Mouse (Mus musculus) fat pad, adult 2 months (tissue): ENCODE measurements around the gene Ptprn.

Experiments
- DNase-seq: peaks from one replicate; pipeline ENCODE4 v3.0.0-alpha.2; 2011; ENCODE audit warnings: low read depth, low spot score; ENCODE audit errors: extremely low read depth

The Ptprn gene

DNA sequence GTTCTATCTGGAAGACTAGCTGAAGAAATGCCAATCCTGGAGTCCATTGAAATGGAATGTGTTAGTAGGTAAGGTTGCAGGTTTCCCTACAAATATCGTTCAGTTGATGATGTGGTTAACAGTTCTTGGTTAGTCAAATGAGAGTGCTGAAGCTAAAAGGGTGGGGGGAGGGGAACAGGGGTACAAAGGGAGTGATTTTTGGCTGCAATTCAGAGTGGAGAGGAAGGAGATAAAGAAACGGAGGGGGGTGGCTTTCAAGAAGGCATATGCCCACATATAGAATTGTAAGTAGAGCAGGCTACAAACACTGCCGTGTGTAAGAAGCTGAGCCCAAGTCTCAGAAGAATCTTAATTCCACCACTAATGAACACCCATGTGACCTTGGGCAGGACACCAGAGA lies 38.8 kb downstream of the Ptprn start:
- DNase-seq: no peak

DNA sequence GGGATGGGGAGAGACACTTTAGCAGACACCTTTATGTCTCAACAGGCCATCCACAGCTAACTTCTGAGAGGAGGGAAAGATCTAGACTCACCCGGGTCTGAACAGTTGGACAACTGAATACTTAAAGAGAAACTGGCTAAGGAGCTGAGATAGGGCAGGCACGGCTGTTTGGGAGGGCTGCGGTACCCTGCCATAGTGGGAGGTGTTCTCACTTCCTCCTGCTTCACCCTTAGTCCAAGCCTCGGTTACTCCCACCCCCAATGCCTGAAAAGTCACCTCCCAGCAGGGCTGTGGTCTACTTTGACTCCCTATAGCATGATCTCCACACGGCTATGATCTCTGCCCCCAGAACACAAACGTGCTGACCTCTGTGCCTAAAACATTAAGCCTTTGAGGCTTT lies 40.8 kb downstream of the Ptprn start:
- no peak for DNase-seq

DNA sequence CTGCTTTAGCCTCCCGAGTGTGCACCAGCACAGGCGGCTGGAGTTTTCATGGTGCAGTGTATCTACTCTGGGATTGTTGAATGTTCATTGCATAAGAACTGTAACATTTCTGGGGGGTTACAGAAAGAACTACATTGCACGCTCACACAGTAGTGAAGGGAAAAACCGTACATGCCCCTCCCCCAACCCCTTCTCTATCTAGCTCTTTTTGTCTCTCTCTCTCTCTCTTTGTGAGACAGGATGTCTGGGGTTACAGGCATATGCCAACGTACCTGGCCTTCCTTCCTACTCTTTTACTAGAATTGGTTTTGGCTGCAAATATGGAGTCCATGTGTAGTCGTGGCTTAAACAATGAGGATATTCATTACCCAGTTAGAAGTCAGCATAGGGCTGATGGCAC lies 41.4 kb downstream of the Ptprn start:
- DNase-seq: no peak

DNA sequence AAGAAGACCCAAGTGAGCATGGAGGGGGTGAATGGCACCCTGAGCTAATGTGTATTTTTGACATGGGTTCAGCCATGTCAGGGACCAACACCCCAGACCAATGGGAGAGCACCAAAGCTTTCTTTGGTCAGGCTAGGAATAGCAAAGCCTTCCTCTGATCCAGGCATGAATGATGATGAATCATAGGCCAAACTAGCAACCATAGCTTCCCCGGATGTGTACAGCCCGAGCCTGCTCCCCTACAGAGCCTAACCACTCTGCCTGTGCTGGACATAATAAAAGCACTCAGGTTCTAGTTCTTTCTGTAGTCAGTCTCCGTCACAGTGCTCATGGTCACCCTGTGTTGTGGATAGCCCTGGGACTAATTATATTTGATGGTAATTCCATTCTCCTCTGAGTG lies 42.8 kb downstream of the Ptprn start:
- DNase-seq: no peak

DNA sequence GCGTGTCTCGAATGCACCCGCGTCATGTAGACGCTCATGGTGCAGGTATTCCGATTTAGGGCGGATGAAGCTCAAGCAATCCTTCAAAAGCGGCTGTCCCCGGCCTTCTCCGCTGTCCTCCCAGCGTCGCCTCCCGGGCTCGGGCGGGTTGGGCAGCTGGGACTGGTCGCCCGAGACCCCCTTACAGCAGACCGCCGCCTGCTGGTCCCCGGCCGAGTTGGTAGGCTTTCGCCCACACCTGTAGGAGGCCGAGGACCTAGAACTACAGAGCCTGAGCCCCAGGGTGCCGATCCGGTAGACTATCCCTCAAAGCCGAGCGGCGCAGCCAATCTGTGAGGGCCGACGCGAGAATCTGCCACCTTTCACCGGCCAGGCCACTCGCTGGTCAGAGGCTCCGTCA lies 44.8 kb downstream of the Ptprn start, which contains the start of gene Tuba4a:
TSS of gene Tuba4a (minus strand) at position 335 of the 400 bp plus-strand sequence.
- no peak for DNase-seq

DNA sequence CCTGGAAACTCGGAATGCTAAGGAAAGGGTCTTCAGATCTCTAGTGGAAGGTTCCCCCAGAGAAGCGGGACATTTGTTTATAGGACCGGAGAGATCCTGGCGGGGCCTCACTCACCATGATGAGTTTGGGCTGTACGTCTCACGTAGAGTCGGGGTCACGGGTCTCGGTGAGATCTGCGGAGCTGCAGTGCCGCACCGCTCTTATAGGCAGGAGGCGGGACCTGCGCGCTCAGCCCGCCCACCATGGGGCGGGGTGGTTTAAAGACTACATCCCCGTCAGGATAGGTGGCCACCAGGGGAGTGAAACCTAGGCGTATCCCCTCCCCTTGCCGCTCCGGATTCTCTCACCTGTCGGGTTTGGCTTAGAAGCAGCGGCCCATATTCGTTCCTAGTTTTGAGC lies 45.2 kb downstream of the Ptprn start:
- no peak for DNase-seq

DNA sequence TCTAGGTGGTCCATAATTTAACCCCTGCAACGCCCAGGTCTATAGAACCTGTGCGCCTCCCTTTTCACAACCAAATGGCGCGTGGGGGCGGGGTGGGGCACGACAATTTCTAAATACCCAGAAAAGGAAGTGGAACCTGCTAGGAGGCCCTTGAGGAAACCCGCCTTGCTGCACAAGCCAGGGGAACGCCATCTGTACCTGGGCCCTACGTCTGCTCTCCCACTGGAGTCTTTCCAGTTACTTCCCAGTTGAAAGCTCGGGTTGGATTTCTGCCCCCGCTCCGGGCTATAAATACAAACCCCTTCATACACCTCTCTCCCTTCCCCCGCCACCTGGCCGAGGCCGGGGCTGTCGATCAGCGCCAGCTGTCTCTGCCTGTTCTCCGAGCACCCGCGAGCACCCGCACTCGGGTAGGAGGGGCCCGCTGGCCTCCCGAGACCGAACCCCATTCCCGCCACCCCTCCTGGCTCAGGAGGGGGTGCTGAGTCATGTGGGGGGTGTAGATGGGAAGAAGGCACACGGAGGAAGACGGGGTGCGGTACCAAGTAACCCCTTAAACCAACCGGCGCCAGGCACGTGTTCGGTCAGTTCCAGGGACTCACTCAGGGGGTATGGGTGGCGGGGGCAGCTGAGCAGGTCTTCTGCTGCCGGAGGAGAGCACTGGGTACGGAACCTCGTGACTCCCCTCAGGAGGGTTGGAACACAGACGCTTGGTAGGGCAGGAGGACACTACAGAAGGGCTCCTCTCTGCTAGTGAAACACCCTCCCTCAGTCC lies 45.9 kb downstream of the Ptprn start:
- no peak for DNase-seq

DNA sequence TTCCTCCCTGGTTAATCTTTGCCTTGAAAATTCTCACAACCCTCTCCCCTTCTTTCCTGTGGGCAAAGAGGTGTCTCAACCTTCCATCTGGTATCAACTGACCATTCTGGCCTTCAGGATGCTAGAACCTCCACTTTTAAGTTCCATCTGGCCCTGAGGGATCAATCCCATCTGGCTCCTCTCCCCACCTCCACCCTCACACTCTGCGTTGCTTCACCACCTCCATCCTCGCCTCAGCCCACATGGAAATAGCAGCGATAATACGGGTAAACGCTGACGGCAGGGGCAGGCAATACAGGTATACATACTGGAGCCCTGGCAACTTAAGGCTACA lies 46.4 kb downstream of the Ptprn start:
- DNase-seq: no peak

DNA sequence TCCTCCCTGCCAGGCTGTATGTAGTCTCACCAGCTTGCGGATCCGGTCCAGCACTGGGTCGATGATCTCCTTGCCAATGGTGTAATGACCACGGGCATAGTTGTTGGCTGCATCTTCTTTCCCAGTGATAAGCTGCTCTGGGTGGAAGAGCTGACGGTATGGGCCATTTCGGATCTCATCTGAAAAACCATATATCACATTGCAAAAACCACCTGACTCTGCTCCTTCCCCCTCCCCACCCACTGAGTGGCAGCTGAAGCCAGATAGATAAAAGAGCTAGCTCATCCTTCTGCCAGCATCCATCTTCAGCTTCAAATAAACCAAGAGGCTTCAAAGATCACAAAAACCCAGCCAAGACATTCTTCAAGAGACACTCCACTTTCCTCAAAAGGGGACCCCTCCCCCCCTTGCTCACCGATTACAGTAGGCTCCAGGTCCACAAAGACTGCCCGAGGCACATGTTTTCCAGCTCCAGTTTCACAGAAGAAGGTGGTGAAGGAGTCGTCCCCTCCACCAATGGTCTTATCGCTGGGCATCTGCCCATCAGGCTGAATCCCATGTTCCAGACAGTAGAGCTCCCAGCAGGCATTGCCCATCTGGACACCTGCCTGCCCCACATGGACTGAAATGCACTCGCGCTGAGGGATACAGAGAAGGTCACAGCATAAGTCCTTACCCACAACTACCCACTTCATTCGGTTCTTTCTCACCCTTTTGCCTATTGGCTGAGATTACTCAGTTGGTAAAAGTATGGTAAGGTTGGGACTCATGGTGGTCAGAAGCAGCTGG lies 47.3 kb downstream of the Ptprn start:
- DNase-seq: no peak

DNA sequence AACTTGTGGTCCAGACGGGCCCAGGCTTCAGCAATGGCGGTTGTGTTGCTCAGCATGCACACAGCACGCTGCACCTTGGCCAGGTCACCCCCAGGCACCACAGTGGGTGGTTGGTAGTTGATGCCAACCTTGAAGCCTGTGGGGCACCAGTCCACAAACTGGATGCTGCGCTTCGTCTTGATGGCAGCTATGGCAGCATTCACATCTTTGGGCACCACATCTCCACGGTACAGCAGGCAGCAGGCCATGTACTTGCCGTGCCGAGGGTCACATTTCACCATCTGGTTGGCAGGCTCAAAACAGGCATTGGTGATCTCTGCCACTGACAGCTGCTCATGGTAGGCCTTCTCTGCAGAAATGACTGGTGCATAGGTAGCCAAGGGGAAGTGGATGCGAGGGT lies 48.5 kb downstream of the Ptprn start:
- DNase-seq: no peak

DNA sequence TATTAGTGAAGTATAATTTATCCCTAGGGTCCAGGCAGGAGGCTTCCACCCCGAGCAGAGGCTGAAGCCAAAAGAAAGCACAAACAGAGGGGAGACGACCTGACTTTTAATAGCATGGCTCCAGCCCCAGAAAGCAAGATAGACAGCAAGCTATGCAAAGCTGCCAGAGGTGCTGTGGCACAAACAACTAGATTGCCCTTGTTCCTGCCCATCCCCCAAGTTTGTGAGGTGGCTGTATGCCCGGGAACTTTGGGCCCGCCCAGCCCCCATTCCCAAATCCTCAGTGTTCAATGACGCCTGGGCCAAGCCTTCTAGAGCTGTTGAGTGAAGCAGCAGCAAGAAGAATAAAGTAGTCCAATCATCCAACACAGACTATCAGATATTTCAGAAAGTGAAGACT lies 49.4 kb downstream of the Ptprn start:
- DNase-seq: no peak

DNA sequence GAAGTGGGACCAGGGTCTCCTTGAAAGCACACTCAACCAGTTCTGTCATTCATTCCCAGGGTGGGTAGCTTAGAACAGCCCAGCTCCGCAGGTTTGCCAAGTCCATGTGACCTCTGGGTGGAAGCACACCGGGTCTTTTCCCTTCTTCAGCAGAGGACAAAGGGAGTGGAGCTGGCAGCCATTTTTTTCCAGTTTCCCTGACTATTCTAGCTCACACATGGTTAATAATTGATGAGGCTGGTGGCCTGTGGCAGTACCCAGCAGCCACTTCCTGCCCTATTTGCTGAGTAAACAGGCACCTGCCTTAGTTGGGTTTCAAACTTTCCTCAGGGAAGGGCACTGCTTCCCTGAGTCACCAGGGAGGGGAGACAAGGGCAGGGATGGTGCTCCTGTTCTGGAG lies 49.9 kb downstream of the Ptprn start:
- no peak for DNase-seq

DNA sequence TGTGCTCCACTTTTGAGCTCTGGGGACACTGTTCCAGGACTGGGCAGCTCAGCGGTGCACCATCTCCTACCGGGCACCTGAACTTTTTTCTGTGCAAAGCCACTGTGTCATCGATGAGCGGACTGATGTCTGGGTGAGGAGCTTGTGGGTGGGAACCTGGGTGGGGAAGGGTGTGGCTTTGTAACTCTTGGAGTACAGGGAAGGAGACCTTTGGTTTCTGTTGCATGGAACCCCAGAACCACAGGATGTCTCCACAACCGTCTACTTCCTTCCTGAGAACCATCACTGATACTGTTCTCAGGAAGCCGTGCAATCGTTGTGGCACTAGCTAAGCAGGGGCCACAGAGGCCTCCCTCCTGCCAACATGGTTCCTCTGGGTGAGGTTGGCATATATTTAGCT lies 51.2 kb downstream of the Ptprn start:
- no peak for DNase-seq

DNA sequence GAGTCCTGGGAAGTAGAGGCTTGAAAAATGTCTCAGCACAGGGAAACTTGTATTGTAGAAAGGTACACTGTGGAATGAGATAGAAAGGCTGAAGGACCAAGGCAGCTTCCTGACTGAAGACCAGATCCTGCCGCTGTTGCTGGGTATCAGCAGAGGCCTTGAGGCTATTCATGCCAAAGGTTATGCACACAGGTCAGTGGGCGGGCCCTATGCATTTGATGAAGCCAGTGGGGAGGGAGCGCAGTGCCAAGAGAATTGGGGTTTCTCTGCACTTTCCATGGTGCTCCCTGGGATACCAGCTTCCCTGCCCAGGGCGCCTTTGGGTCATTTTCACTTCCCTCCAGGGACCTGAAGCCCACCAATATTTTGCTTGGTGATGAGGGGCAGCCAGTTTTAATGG lies 51.8 kb downstream of the Ptprn start:
- no peak for DNase-seq

DNA sequence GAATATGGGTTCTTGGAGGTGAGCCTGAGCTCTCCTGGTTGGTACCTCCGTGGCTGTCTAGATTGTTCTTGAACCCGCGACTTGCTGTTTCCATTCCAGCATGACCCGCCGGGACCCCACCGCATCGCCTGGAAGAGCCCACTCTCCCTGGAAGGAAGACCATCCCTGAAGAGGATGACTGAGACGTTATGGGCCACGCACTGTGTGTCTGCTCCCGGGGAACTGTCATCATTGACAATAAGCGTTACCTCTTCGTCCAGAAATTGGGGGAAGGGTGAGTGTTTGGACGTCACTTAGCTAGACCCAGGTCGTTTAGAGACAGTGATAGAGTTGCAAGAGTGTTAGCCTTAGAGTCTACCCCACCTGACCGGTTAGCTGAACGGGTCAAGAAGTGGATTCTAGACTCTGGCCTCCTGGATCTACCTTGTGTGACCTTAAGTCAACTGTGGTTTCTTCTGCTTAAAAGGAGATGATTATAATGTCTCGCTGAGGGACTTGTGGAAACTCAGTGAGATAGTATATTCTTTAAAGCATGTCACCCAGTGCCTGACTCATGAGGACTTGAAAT lies 53.1 kb downstream of the Ptprn start:
- DNase-seq: no peak

DNA sequence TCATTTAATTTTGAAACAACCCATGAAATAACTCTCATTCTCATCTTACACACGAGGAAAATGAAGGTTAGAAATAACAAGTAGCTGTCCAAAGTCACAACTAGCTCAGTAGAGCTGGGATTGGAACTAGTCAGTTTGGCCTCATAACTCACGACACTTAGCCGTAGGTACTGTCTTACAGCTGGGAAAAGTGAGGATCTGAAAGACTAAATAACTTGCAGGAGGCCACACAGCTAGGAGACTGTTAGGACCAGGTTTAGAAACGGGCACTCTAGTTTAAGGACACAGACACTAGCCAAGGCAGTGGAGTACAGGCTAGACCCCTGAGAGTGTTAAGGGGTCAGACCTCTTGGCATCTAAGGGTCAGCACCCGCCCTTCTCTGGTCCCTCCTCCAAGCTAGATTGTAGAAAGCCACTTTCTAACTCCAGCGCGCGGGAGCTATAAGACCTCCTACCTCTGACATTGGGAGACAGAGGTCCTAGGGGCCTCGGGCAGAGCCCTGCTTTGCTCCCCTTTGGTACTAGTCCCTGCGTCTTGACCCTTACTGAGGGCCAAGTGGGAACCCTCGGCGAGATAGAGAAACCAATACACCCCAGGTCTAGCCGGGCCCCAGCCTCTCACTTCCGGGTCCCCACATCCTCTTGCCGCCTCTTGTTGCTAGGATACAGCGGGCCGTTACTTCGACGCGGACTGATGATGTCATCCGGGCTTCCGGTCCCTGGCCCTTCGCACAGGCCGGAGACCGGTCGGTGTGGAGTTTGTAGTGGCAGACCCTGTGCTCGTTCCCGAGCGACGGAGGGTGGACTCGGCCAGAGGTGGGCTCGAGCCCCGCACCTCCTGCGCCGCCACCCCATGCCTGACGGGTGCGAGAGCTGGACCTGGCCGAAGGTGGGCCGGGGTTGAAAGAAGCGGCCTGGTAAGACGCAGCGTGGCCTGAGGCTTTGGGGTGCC lies 53.9 kb downstream of the Ptprn start, which contains the start of the genes Glb1l and Stk16:
TSS of gene Glb1l (minus strand) at position 678 of the 952 bp plus-strand sequence.
TSS of gene Stk16 (plus strand) at position 703 of the 952 bp plus-strand sequence.
- no peak for DNase-seq

DNA sequence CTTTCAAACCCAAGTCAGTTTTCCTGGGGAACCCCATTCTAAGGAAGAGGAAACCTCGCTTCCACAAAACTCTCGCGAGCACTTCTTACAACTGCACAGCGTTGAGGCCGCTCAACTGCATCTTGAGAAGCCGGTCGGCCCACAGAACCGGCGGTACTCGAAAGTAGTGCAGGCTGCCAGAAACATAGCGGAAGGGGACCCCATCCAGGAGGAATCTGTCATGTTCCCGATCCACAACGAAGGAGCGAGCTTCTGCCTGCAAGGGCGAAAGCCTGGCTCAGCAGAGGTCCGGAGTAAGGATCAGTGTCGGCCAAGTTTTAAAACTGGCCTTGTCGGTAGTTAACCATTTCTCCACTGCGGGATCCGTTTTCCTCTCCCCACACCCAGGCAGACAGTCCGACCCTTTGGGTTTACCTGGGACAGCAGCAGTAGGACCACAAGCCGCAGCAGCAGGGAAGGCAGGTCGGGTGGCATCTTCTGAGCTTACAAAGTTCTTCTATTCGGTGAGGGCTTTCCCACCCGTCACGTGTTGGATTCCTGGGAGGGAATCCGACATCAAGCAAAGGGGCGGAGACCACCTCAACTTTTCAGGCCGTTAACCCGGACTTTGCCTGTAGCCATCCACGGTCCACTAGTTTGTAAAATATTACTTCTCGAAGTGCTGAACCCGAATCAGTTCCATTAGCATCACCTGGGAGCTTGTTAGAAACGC lies 55.2 kb downstream of the Ptprn start:
- DNase-seq: no peak

DNA sequence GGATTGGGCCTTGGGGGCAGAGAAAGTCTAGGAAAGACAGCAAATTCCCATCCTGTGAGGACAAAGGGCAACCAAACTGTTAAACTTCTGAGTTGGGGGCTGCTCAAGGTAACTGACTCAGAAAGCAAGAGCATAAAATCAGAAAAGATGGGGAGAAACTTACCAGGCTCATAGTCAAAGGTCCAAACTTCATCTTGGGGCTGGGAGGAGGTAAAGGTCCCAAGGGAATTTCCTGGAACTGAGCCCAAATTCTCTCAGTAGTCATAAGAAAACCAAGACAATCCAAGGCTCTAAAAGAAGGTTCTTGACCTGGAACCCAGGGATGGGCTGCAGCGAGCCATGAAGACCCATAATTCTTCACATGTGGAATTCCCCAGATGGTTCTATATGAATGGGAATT lies 63.1 kb downstream of the Ptprn start:
- DNase-seq: no peak
